Mouse (Mus musculus): ENCODE results near the gene Cep170b. TPM values are rescaled to one million over a fixed set of nuclear protein-coding genes. Genes with fewer than 3 reads are reported as not detected.

Gene Cep170b
- polyA plus RNA-seq, 2 experiments, result 1.9 to 3.4 TPM

DNA sequence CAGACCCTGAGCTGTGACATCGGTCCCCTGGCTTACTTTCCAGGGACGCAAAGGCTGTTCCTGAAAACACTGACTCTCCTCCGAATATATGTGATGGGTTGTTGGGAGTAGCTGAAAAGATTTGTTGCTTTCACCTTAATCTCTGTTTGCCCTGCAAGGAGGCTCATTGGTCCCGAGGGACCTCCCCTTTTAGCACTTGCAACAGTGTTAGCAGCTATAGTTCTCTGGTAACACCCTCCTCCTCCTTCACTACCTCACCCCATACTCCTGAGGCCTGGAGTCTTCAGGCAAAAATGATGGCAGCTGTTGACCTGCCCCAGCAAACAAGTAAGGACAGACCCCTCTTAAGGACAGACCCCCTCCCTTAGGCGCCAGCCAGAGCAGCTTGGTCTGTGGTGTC lies 1.3 kb upstream of the Cep170b start:
- 54% methylated on average over 5 of the region's 5 CpGs for WGBS (ENCODE audit: insufficient replicate concordance)
- ATAC-seq (ENCODE audit: insufficient read depth) (no peak), DNase-seq (ENCODE audit: low read depth in 3 of 3, low spot score in 3 of 3) (no peak)
- no peak overlapping the region for H3K27ac ChIP-seq
- no peaks in the 10 kb centered on the region for H3K36me3 ChIP-seq (replicated peaks; ENCODE audit: control insufficient read depth, insufficient read depth, low read depth)
- H3K4me1 ChIP-seq (replicated peaks; ENCODE audit: control insufficient read depth in 2 of 2, insufficient read depth in 2 of 2, low read length in 1 of 2), result no peaks in the 10 kb centered on the region; a peak in 1 of 4 replicates
- TF ChIP-seq CTCF (IDR thresholded peaks at IDR 0.05; ENCODE audit: low read depth), result no peak
- no peak for TF ChIP-seq EP300 (IDR thresholded peaks at IDR 0.05; ENCODE audit: low read depth)
- no peak overlapping the region for H3K9ac ChIP-seq (replicated peaks)
- peaks cover 30% of the 10 kb centered on the region for H3K27me3 ChIP-seq (ENCODE audit: control insufficient read depth, insufficient read depth, low read length)
- no peaks in the 10 kb centered on the region for H3K9me3 ChIP-seq (ENCODE audit: control insufficient read depth, low read length)
- no peak overlapping the region for H3K4me3 ChIP-seq (ENCODE audit: insufficient read depth in 1 of 2, low read depth in 2 of 2, low read length in 2 of 2)
- no peak overlapping the region for H3K4me2 ChIP-seq (ENCODE audit: low read depth)

DNA sequence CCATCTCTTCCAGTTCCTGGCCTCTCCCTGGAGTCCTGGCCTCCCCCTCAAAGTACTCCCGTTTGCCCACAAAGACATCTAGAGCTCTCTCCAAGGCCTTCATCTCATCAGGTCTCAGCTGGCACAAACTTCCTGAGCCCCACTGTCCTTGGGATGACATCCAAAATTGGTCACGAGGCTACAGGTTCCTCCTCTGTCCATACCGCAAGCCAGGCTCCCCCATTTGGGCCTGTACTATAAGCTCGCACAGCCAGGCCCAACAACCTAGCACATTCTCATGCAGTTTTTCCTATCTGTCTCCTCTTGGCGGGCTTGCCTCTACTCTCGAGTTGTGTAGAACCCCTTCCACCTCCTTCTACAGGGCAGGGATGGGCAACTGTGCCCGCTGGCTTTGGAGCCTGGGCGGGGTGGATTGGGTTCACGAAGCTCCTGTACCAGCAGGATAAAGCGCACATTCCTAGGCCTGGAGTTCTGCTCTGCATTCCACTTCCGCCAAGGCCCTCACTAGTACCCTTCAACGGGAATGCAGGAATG lies 702 bp downstream of the Cep170b start:
- ATAC-seq (ENCODE audit: insufficient read depth) (no peak), DNase-seq (ENCODE audit: low read depth in 3 of 3, low spot score in 3 of 3) (no peak)
- Histone ChIP-seq H3K4me2 (ENCODE audit: low read depth) (peak overlapping the region; percentile 62), H3K27me3 (ENCODE audit: control insufficient read depth, insufficient read depth, low read length) (peaks cover 30% of the 10 kb centered on the region), H3K9ac (replicated peaks) (peak overlapping the region; percentile 13; the same call in 1 of the 2 replicates), H3K4me3 (ENCODE audit: insufficient read depth in 1 of 2, low read depth in 2 of 2, low read length in 2 of 2) (peak overlapping the region; percentile 48 to 61), H3K36me3 (replicated peaks; ENCODE audit: control insufficient read depth, insufficient read depth, low read depth) (no peaks in the 10 kb centered on the region), H3K4me1 (replicated peaks; ENCODE audit: control insufficient read depth in 2 of 2, insufficient read depth in 2 of 2, low read length in 1 of 2) (no peaks in the 10 kb centered on the region; a peak in 1 of 4 replicates), H3K9me3 (ENCODE audit: control insufficient read depth, low read length) (no peaks in the 10 kb centered on the region), H3K27ac (no peak overlapping the region)
- 48% methylated on average over 12 of the region's 12 CpGs for WGBS (ENCODE audit: insufficient replicate concordance)
- no peak for TF ChIP-seq CTCF (IDR thresholded peaks at IDR 0.05; ENCODE audit: low read depth)
- TF ChIP-seq EP300 (IDR thresholded peaks at IDR 0.05; ENCODE audit: low read depth), result no peak

DNA sequence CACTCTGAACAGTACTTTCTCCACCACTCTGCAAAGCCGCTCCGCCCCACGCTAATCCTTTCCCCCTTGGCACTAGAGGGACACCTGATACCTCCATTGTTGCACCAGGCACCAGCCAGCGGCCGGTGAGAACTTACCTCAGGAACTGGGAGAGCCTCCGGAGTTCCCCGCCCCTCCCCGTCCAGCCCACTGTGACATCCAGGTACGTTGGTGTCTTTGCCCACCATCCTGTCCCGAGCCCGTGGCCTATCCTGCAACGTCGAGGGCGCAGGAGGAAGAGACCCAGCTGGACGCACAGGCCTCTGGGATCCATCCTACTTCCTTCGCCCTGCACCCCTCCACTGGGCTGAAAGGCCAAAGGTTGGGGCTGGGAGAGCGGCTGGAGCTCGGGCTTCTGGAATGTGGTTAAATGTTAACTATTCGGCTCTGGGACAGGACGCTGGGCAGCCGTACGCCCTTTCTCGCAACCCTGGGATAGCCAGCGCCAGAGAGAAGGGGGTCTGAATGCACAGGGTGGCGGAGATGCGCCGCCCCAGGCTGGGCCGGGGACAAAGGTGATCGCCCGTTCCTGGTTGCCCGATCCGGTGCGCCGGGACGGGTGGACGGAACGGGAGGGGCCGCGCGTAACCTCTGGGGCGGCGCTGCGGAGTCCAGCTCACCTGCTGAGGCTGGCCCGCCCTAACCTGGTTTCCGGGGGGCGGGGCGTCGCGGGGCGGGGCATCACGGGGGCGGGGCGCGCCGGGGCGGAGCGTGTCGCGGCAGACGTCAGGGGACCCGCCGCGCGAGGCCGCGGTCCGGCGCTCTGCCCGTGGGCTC lies 1.4 kb downstream of the Cep170b start:
- H3K4me2 ChIP-seq (ENCODE audit: low read depth), result peak overlapping the region; percentile 62
- peak; percentile 68 for ATAC-seq (ENCODE audit: insufficient read depth)
- no peaks in the 10 kb centered on the region; a peak in 1 of 4 replicates for H3K4me1 ChIP-seq (replicated peaks; ENCODE audit: control insufficient read depth in 2 of 2, insufficient read depth in 2 of 2, low read length in 1 of 2)
- H3K9me3 ChIP-seq (ENCODE audit: control insufficient read depth, low read length), result no peaks in the 10 kb centered on the region
- no peak overlapping the region for H3K27ac ChIP-seq
- DNase-seq (ENCODE audit: low read depth in 3 of 3, low spot score in 3 of 3), result peak in 1 of 3 experiments; percentile 12
- TF ChIP-seq CTCF (IDR thresholded peaks at IDR 0.05; ENCODE audit: low read depth) (no peak), EP300 (IDR thresholded peaks at IDR 0.05; ENCODE audit: low read depth) (no peak)
- 8% methylated on average over 52 of the region's 69 CpGs for WGBS (ENCODE audit: insufficient replicate concordance)
- peaks cover 30% of the 10 kb centered on the region for H3K27me3 ChIP-seq (ENCODE audit: control insufficient read depth, insufficient read depth, low read length)
- H3K4me3 ChIP-seq (ENCODE audit: insufficient read depth in 1 of 2, low read depth in 2 of 2, low read length in 2 of 2), result peak overlapping the region; percentile 50 to 61
- peak overlapping the region; percentile 13; the same call in 1 of the 2 replicates for H3K9ac ChIP-seq (replicated peaks)
- no peaks in the 10 kb centered on the region for H3K36me3 ChIP-seq (replicated peaks; ENCODE audit: control insufficient read depth, insufficient read depth, low read depth)

DNA sequence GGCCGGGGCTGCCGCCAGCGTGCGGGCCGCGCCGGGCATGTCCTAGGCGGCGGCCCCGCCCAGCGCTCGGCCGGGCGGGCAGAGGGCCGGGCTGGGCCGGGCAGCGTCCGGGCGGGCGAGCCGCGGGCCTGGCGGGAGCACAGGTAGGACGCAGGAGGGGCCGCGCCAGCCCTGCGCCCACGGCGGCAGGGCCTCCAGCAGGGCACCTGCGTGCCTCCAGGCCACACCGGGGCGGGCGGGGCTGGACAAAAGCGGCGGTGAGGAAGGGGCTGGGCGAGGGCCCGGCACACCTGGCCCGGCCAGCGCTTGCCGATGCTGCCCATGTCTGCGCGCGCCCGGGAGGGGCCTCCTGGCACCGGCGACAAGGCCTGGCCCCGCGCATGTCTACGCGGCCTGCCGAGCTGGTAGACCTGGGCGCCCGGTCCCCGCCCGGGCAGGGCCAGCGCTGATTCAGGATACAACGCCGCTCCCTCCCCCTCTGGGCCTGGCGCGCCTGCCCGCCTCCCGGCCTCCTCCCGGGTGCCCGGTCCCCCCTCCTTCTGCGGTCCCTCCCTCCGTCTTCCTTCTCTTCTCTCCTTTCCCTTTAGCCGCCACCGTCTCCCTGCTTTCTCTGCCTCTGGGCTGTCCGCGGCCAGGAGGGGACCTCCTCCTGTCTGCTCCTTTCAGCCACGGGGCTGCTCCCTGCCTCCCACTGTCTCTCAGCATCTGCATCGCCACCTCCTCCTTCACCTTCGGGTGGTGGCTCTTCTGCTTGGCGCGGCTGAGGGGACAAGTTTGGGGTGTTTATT lies 2.2 kb downstream of the Cep170b start:
- Histone ChIP-seq H3K4me3 (ENCODE audit: insufficient read depth in 1 of 2, low read depth in 2 of 2, low read length in 2 of 2) (peak overlapping the region; percentile 50 to 61), H3K9ac (replicated peaks) (no peak overlapping the region; the same call in 1 of the 2 replicates), H3K4me1 (replicated peaks; ENCODE audit: control insufficient read depth in 2 of 2, insufficient read depth in 2 of 2, low read length in 1 of 2) (no peaks in the 10 kb centered on the region; a peak in 1 of 4 replicates), H3K4me2 (ENCODE audit: low read depth) (peak overlapping the region; percentile 62), H3K27ac (no peak overlapping the region), H3K36me3 (replicated peaks; ENCODE audit: control insufficient read depth, insufficient read depth, low read depth) (no peaks in the 10 kb centered on the region), H3K27me3 (ENCODE audit: control insufficient read depth, insufficient read depth, low read length) (peaks cover 30% of the 10 kb centered on the region), H3K9me3 (ENCODE audit: control insufficient read depth, low read length) (no peaks in the 10 kb centered on the region)
- WGBS (ENCODE audit: insufficient replicate concordance), result 1% methylated on average over 68 of the region's 75 CpGs
- TF ChIP-seq CTCF (IDR thresholded peaks at IDR 0.05; ENCODE audit: low read depth) (no peak), EP300 (IDR thresholded peaks at IDR 0.05; ENCODE audit: low read depth) (no peak)
- DNase-seq (ENCODE audit: low read depth in 3 of 3, low spot score in 3 of 3), result no peak
- ATAC-seq (ENCODE audit: insufficient read depth), result peak; percentile 4; the same call in 1 of the 2 replicates

DNA sequence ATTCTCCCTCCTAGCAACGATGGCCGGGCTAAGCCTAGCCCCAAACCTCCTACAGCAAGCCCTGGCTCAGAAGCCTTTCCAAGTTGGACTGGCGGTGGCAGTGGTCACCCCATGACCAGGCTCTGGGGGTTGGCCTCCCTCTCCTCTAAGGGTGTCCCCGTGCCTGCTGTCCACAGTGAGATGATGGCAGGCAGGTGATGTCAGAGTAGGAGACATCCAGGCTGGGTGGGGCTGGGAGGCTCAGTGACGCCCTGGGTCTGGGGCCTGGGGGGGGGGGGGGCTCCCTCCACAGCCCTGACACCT lies 2.7 kb downstream of the Cep170b start:
- ATAC-seq (ENCODE audit: insufficient read depth) (no peak), DNase-seq (ENCODE audit: low read depth in 3 of 3, low spot score in 3 of 3) (no peak)
- H3K4me1 ChIP-seq (replicated peaks; ENCODE audit: control insufficient read depth in 2 of 2, insufficient read depth in 2 of 2, low read length in 1 of 2), result no peaks in the 10 kb centered on the region; a peak in 1 of 4 replicates
- H3K9me3 ChIP-seq (ENCODE audit: control insufficient read depth, low read length), result no peaks in the 10 kb centered on the region
- WGBS (ENCODE audit: insufficient replicate concordance), result 18% methylated on average over 5 of the region's 5 CpGs
- TF ChIP-seq CTCF (IDR thresholded peaks at IDR 0.05; ENCODE audit: low read depth) (no peak), EP300 (IDR thresholded peaks at IDR 0.05; ENCODE audit: low read depth) (no peak)
- no peak overlapping the region for H3K27ac ChIP-seq
- peak overlapping the region in 1 of 2 experiments; percentile 50; a peak in 3 of 4 replicates for H3K4me3 ChIP-seq (ENCODE audit: insufficient read depth in 1 of 2, low read depth in 2 of 2, low read length in 2 of 2)
- H3K27me3 ChIP-seq (ENCODE audit: control insufficient read depth, insufficient read depth, low read length), result peaks cover 30% of the 10 kb centered on the region
- peak overlapping the region; percentile 62 for H3K4me2 ChIP-seq (ENCODE audit: low read depth)
- no peak overlapping the region for H3K9ac ChIP-seq (replicated peaks)
- H3K36me3 ChIP-seq (replicated peaks; ENCODE audit: control insufficient read depth, insufficient read depth, low read depth), result no peaks in the 10 kb centered on the region

Measured in liver, embryonic 14.5 days (tissue).